Mouse (Mus musculus) 3134 (cell line): ENCODE measurements at regions not wholly inside any gene's neighbourhood (a gene's known extent, or its start where the extent isn't known, plus 50 kb on each side); places are given as distances from the start of the nearest gene placed in this dataset.

Source experiments
- DNase-seq: peaks from one replicate; pipeline ENCODE4 v3.0.0-alpha.2; 2011; ENCODE audit warnings: low spot score; ENCODE audit not compliant: insufficient read length; ENCODE audit errors: extremely low read depth

DNA sequence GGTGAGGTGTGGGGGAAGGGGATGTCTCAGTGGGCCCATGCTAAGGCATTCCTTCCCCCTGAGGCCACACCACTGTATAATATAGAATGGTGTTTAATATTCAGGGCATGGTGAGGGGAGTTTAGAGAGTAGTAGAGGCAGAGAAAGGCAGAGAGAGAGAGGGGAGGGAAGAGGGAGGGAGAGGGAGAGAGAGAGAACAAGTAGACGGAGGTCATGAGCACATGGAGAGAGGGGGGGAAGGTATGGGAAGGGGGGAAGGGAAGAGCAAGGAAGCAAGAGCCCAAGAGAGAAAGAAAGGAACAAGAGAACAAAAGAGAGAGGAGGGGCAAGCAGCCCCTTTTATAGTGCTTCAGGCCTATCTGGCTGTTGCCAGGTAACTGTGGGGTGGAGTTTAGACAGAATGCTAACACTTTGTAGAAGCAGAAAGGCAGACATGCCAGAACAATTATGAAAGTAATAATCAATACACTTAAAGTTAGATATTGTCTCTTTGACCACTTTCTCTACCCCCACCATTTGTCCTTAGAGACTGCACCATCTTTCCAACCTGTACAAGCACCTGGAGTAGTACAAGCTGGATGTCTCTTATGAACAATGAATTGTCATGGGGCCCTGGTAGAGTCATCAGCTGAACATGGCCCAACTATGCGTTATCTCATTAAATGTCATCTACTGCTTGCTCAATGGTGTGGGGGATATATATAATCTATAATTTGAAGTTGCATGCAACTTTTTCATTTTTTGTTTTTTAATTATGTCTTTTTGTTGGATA is 422.6 kb downstream of the Nbas start:
- DNase-seq, result no peak

GRCm38 (mm10) chr12:13677266-13677665 is 408.3 kb downstream of the Nbas start:
- no peak for DNase-seq

GRCm38 (mm10) chr12:13669453-13669852 is 400.5 kb downstream of the Nbas start:
- DNase-seq, result no peak

GRCm38 (mm10) chr12:13668485-13669022 is 399.6 kb downstream of the Nbas start:
- no peak for DNase-seq

DNA sequence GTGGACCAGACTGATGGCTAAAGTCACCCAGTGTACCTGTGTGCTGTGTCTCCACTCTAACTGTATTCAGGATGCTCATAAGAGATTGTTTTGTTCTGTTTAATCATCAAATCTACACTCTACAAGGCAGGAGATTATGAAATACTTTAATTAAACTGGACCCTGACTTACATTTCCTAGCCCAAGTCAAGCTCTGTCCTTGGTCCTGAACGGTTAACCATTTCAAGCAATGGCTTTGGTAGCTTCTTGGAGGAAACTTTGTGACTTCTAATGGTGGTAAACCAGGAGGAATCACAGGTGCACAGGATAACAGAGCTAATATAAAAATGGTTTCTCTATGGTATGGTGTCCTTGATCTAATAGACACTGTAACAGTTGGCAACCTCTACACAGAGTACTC is 370.4 kb downstream of the Nbas start:
- no peak for DNase-seq
